Mouse (Mus musculus) left cerebral cortex, adult 18-20 months (tissue): Measurements from ENCODE around the gene Smim6. TPM values are rescaled to one million over a fixed set of nuclear protein-coding genes. Genes with fewer than 3 reads are reported as not detected.

Experiments used
- DNase-seq, 2 experiments: peaks; one replicate each; pipeline ENCODE4 v3.0.0; 2021 to 2022; ENCODE audit warnings: low spot score in 2 of 2, mixed read lengths in 1 of 2
- total RNA-seq, 2 experiments: library from RNA; stranded (reverse); gene quantifications; 2 replicates each; pipeline ENCODE4 v1.2.3; 2021

The Smim6 gene
- total RNA-seq, 2 experiments from 2014 or later, result not detected

DNA sequence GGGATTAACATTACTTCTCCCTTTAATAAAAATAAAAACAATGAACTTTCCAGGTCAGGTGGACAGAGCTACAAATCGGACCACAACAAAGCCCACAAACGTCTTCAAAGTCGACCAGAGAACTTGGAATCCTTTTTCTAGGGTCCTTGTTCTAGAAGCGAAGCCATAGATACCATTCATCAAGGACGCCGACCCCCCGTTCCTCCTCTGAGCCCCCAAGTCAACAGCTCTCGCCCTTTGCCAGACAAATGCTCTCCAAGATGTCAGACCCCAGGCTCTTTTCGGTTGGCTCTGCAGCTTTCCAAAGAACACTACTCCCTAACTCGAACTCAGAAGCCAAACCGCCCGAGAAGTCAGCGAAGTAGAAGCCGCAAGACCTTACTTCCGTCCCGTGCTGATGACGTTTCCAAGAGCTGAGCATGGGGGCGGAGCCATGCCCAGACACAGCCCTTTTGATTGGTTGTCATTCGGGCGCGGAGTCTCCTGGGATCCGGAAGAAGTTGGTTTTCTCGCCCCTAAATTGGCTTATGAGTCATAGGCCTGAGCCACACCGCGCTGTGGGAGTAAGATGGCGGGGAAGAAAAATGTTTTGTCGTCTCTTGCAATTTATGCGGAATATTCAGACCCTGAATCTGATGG, 21.4 kb downstream of the Smim6 start, which contains the start of the genes Sap30bp and Recql5:
Gene Sap30bp, plus strand, starts transcription at position 175 of the 639 bp plus-strand sequence.
Gene Recql5, minus strand, starts transcription at position 370 of the 639 bp plus-strand sequence.
- peak; percentile 98 to 99 for DNase-seq

DNA sequence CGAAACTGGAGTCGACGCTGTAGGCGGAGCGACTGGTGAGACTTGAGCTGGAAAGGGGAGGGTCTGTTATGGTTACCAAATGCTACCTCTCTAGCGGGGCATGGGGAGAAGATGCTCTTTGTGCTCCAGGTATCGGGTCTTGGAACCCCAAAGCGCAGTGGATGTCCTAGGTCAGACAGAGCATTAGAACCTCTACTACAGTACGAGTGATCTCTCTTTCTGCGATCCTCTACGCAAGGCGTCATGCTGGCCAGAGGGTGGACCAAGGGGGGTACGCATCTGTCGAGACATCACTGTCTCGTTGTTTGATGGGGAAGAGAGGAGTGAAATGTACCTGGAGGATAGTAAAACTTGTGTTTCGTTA, 21.9 kb downstream of the Smim6 start:
- no peak for DNase-seq

DNA sequence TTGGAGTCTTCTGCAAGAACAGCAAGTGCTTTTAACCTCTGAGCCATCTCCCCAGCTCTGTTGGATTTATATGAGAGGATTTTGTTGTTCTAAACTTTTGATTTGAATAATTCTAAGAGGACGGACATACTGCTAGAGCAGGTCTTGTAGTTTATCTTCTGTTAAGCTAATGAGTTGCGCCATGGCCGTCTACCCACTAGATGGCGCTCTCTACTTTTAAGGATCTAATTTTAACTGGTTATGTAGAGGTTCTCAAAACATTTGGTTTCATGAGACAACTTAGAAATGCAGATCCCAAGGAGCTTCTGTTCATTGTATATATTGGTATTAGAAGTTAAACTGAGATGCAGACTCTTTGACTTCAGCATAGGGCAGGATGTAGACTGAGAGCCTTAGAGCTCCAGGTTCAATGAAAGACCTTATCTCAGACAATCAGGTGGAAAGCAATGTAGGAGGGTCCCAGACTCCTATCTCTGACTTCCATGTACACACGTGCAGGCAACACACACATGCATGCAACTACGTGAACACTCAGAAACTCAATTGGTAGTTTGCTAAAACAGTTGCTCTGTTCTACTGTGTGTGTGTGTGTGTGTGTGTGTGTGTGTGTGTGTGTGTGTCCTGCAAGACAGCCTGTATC, 28.0 kb downstream of the Smim6 start:
- DNase-seq, result peak; percentile 57 to 63

DNA sequence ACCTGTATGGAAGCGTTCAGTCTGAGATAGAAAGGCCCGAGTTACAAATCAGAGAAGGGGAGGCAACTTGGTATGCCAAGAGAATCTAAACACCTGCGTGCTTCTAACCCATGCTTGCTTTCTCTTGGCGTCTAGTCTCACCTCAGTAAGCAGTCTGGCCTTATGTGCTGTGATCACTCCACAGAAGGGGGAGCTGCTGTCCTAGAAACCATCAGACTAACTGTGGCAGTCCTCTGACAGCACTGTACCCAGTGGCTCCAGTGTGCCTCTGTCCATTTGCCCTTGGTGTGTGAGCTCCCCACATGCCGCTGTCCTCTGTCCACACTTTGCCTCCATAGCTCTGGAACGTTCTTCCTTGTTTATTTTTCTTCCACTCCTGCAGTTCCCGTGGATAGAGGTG, 30.2 kb downstream of the Smim6 start:
- DNase-seq, result no peak

DNA sequence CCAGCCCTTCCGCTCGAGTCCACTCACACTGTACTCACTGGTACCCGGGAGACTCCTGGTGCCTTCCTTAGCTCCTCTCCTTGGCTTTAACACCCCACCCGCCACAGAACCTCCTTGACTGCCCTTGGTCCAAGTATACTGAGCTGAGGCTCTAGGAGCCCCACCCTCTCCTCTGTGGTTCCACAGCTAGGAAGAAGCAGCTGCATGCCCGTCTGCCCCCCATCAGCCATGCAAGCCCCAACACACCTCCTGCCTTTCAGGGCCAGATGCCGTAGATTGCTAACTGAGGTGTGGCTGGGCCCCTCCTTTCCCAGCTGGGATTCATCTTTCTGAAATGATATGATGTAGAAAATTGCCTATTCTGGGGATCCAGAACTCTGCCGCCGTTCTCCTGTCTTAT, 33.4 kb downstream of the Smim6 start:
- no peak for DNase-seq

DNA sequence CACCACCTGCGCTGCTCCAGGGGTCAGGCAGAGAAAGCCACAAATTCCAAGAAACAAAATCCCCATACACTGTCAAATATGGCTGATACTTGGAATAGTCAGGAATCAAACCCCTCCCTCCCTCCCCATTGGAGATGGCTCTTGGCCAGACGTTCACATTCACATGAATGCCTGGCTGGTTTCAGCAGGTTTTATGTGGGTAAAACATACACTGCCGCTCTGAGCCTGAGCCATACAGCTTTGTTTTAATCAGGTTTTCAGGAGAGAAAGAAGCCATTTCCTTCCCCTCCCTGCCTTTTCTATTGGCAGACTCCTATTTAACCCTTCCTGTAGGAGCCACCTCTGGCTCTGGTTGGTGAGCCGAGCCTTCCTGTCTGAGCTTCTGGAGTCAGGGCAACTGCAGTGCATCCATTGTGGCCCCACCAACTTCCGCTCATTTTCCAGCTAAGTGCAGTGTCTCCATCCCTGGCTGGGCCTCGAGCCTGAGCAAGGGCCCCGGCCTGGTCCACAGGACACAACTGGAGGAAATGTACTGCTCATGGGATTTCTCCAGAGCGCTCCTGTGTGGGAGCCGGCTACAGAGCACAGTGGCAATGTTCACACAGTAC, 34.5 kb downstream of the Smim6 start:
- no peak for DNase-seq

DNA sequence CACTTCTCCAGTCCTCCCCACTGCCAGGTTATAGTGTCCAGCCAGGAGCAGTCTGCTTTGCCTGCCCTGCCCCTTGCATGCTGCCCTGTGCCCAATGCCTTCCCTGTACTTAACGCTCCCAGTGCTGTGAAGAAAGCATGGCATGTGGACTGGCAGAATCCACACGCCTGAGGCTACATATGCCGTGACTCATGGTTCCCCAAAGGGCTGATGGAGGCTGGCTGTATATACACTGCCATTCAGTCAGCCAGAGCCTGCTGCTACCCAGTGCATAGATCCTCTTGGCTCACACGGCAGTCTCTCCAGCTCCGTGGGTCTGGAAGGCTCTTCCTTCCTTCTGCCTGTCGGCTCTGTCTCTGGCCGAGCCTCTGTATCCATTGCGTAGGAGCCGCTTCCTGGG, 36.5 kb downstream of the Smim6 start:
- DNase-seq, result no peak

DNA sequence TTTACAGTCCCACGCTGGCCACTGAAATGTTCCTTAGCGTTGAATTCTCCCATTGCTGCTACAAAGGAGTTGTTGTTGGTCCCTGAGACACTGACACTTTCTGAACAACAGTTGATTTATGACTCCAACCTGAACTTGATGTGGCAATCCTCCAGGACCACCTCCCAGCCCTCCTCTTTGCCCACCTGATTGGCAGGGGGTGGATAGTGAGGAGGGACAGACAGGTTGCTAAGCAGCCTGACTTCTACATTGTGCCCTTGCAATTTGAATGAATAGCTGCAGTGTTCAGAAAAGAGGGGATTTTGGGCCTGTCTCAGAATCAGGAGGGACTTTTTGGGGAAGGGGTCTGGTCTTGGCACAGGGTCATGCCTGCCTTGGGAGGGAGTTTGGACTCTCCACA, 38.9 kb downstream of the Smim6 start:
- DNase-seq, result no peak

DNA sequence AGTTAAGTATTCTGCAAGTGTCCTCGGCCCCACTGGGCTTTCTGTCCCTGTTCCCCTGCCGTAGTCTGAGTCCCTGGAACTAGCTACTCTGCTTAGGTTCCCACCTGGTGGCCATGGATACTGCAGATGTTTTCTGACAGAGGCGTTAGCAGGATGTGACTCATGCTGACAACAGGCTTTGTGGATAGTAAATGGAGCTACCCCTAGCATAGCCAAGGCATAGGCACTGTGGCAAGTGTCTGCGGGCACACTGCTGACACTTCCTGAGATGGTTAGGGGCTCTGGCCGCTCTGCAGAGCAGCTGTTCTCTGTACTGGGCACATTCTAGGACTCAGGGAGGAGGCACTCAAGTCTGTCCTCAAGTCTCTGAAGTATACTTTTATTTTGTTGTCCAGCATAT, 42.9 kb downstream of the Smim6 start:
- DNase-seq, result no peak

DNA sequence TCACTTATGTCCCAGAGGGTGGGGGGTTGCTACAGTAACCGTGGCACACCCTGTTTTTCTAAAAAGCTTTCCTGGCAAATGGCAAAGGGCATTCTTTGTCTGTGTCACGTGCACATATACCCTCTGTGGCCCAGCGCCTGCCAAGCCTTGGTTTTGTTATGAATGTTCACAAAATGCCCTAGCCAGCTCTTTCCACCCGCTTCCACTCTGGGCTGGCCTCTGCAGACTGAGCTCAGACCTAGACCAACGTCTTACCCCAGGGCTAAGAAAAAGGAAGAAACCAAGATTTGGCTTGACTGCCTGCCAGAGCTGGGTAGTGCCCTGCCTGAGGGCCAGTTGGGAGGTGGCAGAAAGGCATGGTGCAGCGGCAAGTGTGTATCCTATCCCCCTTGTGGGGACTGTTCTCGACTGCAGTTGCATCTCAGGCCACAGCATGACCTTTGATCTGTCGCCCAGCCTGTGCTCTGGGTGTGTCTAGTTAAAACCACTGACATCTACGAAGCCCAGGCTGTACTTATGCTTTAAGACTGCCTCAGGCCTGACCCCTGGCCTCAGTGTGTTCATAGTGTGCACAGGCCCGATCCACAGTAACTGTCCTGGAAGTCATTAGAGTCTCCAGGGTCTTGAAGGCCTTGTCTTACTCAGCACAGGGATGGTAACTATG, 43.5 kb downstream of the Smim6 start:
- no peak for DNase-seq

DNA sequence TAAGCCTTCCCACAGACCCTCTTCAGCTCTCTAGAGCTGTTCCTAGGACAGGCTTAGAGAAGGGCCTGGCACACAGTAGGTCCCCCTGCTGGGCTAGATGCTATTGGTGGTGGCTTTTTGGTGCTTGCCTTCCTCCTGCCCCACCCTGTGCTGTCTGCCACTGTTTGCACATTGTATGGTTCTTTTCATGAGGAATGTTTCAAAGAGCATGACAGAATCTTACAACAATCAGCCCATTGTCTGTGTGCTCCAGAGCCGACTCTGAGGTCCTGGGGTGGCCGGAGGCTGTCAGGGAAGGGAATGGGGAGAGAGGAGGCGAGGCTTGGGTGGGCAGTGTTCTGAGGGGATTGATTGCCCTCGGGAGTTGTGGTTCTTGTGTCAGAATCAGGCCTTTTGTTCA, 44.6 kb downstream of the Smim6 start:
- no peak for DNase-seq

DNA sequence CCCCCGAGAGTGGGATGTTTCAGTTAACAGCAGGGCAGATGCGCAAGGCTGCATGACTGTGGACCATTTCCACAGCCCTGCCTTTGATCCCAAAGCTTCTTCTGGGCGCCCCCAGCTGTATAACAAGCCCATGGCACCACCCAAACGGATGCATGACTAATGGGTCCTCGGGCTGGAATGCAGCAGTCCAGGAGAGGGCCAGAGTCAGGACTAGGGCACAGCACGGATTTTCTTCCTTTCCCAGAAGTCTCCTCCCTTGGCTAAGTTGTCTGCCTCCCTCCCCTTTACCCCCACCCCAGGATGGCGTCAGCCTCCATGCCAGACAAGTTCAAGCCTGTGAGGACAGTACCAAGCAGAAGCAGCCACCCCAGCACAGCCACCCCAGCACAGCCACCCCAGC, 46.2 kb downstream of the Smim6 start:
- DNase-seq, result no peak

DNA sequence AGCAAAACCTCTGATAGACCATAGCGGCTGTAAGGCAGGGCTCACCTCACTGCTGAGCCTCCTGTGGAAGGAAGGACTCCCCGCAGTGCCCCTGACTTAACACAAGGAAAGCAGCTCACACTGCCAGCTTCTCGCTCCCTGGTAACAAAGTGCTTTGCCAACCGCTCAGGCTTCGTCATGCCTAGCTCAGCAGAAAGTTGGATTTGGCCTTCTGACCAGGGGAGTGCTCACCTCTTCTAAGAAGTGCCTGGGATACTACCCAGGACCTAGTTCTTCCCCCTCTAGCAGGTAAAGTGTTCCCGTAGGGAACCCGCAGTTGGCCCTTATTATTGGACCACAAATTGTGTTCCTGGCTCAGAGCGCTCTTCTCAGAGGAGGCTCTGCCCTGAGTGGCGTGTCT, 47.2 kb downstream of the Smim6 start:
- DNase-seq, result no peak

DNA sequence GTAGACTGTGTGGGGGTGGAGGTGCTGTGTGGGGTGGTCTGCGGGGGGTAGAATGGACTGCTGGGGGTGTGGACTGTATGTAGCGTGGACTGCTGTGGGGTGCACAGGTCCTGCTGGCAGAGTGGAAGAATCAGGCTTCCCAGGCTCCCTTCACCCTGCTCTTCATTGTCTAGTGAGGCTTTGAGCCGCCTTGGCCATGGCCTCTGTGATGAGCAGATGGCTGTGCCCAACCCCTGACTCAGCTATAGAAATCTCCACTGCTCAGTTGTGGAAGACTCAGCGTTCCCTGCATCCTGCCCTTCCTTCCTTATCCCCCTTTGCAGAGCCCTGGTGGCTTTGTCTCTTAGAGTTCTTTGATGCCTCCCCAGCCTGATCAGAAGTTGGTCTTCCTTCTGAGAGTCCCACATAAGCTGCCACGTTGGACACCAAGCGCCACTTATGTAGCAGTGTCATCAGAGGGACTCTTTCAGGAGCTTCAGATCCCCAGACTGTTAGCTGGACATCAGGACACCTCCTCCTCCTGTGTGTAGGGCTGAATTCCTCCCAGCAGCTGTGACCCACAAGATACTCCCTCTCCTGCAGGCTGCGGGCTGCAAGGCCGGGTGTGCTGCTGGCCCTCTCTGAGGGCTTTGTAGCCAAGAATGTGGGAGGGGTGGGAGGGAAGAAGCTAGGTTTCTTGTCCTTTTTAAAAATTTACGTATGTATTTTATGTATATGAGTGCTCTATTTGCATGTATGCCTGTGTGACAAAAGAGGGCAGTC, 51.0 kb downstream of the Smim6 start:
- no peak for DNase-seq

Other genes with a start within 250 kb of the Smim6 start
- 100 to 1,000 TPM; 204 to 206 TPM for gene Grb2, start 203.4 kb upstream of the Smim6 start, total RNA-seq
- 10 to 100 TPM; 62.9 to 65.2 TPM for gene Tmem94, start 146.6 kb upstream of the Smim6 start, total RNA-seq
- 10 to 100 TPM; 17.7 to 18.6 TPM for gene Caskin2, start 98.4 kb upstream of the Smim6 start, total RNA-seq
- 10 to 100 TPM; 14.0 to 14.5 TPM for gene Tsen54, start 97.3 kb upstream of the Smim6 start, total RNA-seq
- 1 to 10 TPM; 3.6 to 4.5 TPM for gene Llgl2, start 88.0 kb upstream of the Smim6 start, total RNA-seq
- under 1 TPM; 0.49 to 0.75 TPM for gene Myo15b, start 53.6 kb upstream of the Smim6 start, total RNA-seq
- gene Smim5, start 12.1 kb upstream of the Smim6 start, total RNA-seq, result under 1 TPM in 1 of 2 experiments, not detected in 1; 0.54 TPM
- gene Sap30bp, start 21.3 kb downstream of the Smim6 start, total RNA-seq, result 10 to 100 TPM; 45.3 to 54.0 TPM
- 10 to 100 TPM; 25.9 to 27.4 TPM for gene Recql5, start 21.5 kb downstream of the Smim6 start, total RNA-seq
- 1 to 10 TPM; 4.5 to 6.9 TPM for gene Itgb4, start 62.7 kb downstream of the Smim6 start, total RNA-seq
- 10 to 100 TPM; 15.5 to 16.3 TPM for gene Galk1, start 100.7 kb downstream of the Smim6 start, total RNA-seq
- 100 to 1,000 TPM; 246 to 269 TPM for gene H3f3b, start 115.9 kb downstream of the Smim6 start, total RNA-seq
- gene Unk, start 118.3 kb downstream of the Smim6 start, total RNA-seq, result 10 to 100 TPM; 21.8 to 22.3 TPM
- gene Unc13d, start 165.9 kb downstream of the Smim6 start, total RNA-seq, result 1 to 10 TPM; 1.8 to 2.7 TPM
- gene Wbp2, start 175.0 kb downstream of the Smim6 start, total RNA-seq, result 100 to 1,000 TPM; 464 to 477 TPM
- 1 to 10 TPM; 7.3 to 7.9 TPM for gene Trim47, start 215.2 kb downstream of the Smim6 start, total RNA-seq
- gene Trim65, start 219.1 kb downstream of the Smim6 start, total RNA-seq, result 1 to 10 TPM; 7.3 to 7.9 TPM
- 10 to 100 TPM; 61.7 to 66.9 TPM for gene Mrpl38, start 226.9 kb downstream of the Smim6 start, total RNA-seq